Mouse (Mus musculus) ovary, adult 18-20 months (tissue): ENCODE measurements at regions not wholly inside any gene's neighbourhood (a gene's known extent, or its start where the extent isn't known, plus 50 kb on each side); places are given as distances from the start of the nearest gene placed in this dataset.
A peak's percentile ranks its signal among the peaks of the same experiment; 100 is the strongest.
"Not testable (repeated sequence)": the region's sequence is repeated elsewhere in the genome, so short reads cannot be mapped to it uniquely, and the experiment has no call there.

Source experiments
- DNase-seq: peaks from one replicate; pipeline ENCODE4 v3.0.0; 2022; ENCODE audit warnings: low spot score, mixed read lengths

DNA sequence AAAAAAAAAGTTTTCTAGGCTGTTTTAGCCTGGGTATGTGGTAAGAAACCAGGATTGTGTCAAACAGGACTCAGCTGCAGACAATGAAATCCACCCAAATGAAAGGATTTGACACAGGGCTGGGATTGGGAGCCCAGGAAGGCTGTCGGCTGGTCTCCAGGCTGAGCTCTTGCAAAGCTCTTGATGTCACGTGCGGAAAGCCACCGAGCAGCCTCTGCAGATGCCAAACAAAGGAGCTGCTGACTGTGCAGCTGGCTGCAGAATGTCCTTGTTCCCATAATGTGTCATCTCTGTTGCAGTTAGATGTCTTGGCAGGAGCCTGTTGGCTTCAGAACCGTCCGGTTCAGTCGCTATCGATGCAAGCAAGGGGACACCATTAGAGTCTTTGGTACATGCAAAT lies 56.1 kb downstream of the Bbs10 start:
- DNase-seq = no peak

DNA sequence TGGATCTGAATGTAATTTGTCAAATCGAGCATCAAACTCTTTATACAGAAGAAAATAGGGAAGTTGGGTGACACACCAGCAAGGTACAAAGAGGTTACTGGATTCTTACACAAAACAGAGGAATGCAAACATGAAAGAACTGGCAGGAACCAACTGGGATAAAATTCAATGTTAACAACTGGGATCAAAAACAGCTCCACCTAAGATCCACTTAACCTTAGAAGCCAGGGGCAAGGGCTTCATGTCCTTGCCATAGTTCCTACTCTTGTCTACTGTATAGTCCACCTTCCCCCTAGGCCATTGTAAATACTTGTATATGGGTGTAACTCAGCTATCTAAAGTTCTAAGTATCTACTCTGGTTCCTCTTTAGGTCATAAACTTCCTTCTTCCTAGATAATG lies 59.9 kb downstream of the Bbs10 start:
- not testable (repeated sequence) for DNase-seq

DNA sequence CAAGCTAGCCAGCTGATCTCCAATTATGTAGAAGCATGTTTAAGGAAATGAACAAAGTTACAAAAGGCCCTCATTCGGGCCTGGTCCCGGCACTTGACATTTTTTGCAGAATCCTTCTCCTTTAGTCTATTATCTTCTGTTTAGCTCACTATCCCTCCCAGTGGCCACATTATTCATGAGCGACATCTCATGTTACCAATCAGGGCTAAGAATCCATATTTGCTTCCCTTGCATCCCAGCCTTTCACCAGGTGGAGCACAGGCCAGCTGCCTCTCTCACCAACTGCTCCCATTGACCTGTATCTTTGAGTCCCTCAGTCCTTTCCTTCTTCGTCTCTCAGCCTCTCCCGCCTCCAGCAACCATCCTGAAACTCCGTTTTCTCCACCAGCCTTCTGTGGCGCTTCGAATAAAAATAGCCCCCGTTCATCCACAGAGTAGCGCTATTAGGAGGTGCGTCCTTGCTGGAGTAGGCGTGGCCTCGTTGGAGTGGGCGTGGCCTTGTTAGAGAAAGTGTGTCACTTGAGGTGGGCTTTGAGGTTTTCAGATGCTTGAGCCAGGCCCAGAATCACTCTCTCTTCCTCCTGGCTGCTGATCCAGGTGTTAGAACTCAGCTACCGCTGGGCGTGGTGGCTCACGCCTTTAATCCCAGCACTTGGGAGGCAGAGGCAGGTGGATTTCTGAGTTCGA lies 63.4 kb downstream of the Bbs10 start:
- no peak for DNase-seq

DNA sequence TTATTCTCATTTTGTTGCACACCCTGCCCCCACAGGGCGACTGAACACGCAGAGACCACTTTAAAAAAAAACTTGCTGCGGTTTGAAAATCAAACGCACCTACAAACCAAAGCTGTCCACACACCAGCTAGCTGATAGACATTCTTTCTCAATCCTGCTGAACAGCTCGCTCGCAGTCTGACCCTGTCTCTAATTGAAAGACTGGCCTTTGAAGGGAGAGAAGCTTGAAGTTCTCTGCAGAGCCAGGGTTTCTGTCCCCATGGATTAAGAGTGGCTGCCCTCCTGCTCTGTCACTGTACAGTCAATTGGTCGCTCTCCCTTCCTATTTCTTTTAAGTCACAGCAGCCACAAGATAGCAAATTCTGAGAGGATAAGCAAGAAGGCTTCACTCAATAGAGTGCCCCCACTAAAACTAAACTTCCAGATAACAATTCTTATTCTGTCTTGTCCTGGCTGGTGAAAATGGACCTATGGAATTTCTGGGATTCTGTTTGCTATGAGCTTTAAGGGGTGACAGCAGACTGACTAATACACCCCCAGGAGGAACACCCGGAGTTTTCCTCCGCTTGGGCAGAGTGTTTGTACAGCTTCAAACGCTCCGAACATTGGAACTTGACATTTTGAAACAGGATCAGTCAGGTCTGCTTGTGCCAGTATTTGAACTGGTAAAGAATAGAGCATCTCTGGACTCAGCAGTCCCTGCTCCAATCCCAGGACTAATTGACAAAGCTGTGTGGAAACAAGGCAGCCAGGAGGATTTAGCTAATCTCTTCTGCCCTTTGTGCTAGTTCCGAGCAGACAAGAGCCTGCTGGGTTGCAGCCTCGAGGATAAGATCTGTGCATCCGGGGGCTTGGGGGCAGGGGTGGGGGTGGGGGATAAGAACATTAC lies 65.5 kb downstream of the Bbs10 start:
- no peak for DNase-seq

DNA sequence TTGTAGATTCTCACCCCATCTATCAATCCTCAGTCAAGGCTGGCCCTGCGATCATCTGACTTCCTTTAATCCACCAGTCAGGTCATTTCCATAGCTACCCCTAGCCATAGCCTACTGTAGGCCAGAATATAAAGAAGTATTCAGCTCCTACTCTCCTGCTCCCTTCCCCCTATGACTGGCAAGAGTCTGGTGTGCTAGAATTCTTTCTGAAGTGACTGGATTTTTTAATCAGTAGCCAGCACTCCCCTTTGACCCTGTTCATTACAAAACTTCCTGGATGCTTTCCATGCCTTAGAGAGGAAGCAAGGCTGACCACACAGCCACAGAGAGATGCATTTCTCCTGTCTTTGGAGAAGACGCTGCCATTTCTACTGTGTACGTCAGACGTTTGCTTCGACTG lies 66.5 kb downstream of the Bbs10 start:
- no peak for DNase-seq

DNA sequence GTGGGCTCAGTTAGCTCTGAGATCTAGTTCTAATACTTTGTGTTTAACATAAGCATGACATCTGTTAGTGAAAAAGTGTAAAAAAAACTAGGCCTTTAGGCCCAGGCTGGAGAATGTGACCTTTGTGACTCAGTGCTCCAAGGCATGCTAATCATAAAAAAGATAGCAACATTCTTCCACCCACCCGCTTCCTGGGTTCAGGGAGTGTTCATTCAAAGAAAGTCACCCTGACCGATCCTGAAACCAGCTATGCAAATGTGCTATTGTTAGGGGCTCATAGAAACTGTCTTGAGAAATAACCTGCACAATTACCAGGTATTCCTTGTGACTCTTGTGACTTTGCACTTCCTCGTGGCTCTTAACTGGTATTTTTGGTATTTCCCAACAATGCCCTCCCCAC lies 70.6 kb downstream of the Bbs10 start:
- DNase-seq = not testable (repeated sequence)

DNA sequence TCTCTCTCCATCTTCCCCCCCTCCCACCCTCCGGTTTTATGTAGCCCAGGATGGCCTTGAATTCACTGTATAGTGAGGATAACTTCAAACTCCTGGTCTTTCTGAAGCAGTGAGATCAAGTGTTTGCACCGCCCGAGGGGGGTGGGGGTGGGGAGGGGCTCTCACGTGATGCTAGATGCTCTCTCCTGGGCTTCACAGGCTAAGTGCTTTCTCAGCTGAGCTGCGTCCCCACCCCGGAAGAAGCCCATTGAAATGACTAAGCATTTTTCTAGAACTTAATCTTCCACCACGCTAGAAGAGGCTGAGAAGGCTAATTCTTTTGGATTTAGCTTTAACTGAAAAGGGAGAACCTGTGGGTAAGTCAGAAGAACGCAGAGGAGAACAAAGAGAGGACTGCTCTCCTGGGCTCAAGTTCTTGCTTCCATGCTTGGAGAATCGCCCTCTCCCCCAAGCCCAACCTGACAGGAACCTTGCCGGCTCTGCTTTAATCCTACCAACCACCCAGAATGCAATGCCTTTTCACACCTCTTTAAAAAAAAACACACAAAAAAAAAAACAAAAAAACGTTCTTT lies 79.7 kb downstream of the Bbs10 start:
- DNase-seq = no peak

DNA sequence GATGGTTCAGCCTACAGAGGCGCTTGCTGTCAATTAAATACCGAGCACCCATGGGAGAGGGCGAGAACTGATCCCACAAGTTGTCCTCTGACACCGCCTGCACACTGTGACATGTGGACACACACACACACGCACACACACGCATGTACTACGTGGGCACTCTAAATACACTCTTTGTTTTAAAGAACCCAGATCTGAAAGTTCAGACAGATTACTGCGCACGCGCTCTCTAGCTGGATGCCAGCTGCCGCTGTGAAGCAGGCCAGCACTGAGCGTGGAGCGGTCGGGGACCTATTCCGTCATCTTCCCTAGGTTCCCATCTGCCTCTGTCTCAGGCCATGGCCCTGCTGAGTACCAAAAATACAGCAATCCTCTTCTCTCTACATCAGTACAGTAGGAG lies 83.2 kb downstream of the Bbs10 start:
- no peak for DNase-seq

DNA sequence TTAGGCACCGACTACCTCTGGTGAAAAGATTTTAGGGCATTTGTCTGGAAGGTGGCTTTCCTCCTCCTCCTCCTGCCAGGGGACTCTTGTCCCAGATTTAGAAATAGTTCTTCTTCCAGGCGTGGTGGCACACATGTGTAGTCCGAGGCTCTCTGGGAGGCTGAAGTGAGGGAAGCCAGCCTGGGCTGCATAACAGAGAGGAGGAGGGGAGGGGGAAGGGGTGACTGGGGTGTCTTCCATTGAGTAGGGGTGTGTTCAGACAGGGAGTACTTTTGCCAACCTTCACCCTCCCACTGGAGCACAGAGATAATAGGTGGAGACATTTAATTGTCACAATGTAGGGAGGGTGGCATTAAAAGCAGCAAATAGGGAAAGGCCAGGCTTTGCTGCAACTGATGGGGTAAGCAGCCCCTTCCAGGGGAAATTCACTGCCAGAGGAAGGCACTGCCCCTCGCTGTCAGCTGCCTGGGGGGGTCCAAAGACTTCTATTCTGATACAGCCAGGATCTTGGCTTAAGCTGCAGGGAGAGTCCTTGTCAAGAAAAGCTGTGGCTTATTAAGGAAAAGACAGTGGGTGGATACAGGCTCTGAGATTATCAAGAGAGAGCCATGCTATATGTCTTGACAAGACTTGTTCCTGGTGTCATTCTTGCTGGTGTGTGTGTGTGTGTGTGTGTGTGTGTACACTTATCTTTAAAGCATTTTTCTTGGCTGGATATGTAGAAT lies 83.9 kb downstream of the Bbs10 start:
- DNase-seq = no peak

DNA sequence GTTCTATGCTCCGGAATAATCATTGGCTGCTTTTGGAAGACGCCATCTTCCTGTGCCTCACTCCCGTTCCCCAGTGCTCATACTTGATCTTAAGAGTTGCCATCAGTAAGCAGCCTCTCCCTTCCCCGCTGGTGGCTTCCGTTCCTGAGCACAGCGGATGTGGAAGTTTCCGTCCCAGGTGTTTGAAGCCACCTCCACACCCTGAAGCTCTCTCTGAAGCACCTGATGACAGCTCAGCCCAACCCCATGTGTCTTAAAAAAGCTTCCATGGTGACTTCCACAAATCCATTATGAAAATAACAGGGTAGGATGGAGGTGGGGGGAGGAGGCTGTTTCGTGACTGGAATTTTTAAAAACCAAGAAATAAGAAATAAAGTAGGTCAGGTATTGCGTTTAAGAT lies 87.1 kb downstream of the Bbs10 start:
- no peak for DNase-seq

DNA sequence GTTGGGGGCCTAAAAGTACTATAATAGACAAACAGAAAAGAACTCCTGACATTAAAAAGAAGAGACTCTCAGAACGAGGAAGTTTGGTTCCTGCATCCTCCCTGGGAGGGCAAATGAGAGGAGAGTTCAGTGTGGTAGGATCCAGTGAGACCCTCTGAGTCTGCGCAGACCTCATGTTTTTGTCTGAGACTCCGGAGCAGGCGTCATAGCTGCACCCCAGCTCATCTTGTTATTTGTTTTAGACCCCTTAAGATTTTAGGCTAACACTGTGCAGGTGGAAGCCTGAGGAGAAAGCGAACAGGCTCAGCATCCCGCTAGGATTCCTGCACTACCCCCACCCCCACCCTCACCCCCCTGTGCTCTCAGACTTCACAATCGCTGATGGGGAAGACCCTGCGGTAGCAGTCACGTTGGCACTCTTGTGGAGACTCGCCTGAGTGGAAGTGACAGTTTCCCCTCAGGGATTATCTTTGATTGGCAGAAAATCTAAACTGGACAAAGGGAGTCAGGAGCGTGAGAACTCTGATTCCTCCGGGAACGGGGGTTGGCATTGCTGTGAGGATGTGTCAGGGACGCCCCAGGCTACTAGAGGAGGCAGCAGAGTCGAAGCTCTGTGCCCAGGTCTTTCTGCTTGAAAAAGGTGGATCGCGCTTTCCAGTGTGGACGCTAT lies 85.0 kb upstream of the Nap1l1 start:
- no peak for DNase-seq

DNA sequence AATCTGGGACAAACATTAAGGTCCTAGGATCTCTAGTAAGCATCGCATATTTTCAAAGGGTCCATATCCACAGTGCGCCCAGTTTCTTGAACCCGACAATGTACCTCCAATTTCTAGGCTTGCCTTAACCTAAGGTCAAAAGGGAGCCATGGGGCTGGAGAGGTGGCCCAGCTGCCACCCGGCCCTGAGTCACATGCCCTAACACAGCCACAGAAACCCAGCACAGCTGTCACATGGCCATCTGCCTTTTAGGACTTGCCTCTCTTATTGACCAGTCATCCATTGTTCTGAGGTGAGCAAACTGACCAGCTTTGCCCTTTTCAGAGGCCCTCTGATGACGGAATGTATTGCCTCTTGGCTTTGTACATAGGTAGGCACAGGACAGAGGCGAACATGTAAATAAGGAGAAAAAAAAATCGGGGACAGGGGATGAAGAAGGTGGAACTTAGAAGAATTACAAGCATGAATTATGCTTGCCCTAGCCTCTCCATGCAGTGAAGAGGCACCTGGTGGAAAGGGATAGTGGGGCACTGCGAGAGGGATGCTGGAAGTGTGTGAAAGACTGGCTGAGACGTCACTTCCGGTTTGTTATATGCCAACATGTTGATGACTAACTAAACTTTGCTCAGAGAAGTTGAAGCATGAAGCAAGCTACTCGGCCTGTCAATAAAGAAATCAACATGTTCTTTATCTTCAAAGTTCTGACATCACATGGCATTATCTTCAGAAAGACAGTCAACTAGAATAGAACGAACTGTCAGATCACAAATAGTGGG lies 84.3 kb upstream of the Nap1l1 start:
- DNase-seq = no peak

DNA sequence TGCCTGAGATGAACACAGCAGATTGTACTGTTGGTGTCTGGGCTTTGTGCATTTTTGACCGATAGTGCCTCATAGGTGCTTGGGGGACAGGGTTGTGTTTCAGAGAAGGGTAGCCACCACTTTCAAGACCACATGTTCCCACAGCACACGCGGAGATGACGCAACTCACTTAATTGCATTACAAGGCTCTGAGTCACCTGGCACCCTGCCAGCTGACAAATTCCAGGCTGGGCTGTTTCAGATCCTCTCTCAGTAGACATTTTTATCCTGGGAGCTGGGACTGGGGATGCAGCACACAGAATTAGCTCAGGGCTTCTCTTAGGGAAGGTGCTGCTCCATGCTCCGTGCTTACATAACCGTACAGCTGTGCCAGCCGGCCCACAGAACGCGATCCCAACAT lies 83.1 kb upstream of the Nap1l1 start:
- peak; percentile 31 for DNase-seq

DNA sequence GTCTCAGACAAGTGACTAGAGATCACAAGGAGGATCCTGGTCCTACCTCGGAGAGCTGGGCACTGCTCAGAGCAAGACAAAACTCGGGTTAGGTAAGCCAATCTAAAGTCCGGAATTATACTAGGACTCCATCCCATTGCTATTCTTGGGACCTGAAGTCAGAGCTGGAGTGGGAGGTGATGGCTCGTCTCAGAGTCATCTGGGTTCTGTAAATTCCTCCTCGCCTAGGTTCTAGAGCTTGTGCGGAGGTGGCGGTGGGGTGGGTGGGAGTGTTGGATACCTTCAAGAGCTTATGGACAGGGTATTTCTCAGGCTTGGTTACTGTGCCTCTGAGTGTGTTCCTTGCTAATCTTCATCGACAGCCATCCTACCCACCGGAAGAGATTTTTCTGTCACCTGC lies 78.6 kb upstream of the Nap1l1 start:
- no peak for DNase-seq

DNA sequence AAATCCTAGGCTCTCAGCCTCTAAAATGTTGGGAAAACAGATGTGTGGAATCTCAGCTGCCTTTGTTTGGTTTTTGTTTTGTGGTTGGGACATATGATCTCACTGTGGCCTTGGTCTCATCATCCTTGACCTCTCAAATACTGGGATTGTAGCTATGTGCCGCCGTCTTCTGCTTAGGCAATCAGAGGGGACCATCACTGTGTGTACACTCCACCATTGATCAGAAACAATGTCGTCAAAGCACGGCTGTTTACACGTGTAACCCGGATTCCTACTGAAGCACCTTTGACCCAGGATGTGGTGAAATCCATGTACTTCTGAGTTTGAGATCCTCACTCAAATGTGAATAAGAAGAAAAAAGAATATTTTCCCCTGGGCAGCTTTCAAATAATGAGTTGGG lies 68.0 kb upstream of the Nap1l1 start:
- no peak for DNase-seq

DNA sequence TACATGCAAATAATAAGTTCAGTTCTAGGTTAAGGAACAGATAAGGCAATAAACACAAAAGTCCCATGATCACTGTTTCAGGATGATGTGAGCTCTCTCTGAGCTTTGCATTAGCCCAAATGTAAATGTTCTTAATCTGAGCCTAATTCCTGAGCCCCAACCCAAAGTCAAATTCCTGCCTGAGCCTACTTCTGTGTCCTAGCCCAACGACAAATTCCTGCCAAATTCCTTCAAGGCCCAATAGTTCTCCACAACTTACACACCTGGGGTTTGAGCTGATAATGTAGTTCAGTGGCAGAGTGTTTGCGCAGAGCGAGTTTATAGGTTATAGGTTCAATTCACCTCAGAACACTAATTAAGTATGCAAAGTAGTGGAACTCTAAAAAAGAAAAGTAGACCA lies 64.1 kb upstream of the Nap1l1 start:
- DNase-seq = no peak

DNA sequence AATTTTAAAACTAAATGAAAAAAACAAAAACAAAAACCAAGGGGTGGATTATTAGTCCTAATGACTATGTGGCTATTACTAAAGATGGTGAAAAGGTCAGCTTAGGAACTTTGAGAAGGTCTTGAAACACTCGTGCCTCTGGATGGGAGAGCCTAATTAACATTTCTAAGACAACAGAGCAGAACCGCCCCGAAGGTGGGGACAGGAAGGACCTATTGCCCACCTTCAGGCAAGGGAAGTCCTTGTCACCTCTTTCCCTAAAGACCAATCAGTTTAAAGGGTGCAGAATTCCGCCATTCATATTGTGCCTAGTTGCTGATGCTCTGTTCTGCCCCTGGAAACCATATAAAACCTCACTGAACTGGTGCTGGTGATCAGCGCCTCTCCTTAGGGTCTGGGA lies 63.5 kb upstream of the Nap1l1 start:
- no peak for DNase-seq

DNA sequence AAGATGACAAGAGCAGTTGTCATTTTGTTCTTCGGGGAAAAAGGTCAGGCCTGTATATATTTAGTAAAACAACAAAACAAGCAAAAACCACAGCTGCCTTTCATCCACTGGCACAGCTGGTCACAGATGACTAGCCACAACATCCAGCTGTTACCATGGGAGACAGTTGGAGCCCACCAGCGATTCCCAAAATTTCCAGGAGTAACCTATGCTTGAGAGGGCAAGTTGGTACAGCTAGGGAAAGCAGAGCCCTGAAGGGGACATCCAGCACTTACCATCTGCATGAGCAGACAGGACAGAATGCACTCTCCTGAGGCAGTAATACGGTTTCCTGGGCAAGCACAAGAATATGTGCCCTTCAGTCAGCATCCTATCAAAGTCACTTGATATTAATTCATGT lies 62.9 kb upstream of the Nap1l1 start:
- no peak for DNase-seq

DNA sequence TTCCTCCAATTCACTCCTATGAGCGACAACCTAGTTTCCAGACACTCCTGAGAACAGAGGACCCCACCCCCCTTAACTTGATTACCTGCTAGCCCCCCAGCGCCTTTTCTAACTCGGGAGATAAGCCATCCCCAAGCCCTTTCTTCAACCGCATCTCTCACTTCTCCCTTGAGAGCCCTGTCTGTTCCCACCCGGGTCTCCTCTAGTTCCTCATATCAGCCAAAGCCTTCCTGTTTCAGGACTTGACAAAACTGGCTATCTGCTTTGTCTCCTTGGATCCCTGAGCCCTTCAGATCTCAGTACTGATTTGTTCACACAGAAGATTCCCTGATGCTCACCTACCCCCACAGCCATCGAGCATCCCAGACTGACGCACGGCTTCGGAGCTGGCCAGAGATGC lies 61.5 kb upstream of the Nap1l1 start:
- DNase-seq = no peak

DNA sequence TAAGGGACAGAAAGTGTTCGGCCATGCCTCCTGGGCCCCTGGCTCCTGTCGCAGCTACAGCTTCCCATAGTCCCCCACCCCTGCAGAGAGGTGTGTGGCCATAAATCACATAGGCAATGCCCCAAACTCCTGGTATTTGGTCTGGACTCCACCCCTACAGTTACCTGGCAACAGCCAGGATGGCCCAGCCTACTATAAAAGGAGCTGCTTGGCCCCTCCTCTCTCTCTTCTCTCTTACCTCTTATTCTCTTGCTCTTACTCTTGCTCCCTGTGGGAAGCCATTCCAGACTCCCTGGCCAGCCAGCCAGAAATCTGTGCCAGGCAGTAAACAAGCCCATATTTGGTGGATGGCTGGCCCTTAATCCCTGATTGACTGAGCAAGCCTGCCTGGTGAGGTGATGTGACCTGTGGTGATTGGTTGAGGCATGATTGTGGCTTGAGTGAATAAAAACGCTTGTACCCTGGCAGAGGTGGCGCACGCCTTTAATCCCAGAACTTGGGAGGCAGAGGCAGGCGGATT lies 56.4 kb upstream of the Nap1l1 start:
- DNase-seq = no peak
